Mouse (Mus musculus): ENCODE measurements around the gene Pik3c2a.

Pik3c2a gene

GRCm38 (mm10) chr7:116443004-116443696 is at the start of gene Pik3c2a:
Pik3c2a (minus strand) TSS chr7:116443449.
- peak; percentile 96 for DNase-seq

DNA sequence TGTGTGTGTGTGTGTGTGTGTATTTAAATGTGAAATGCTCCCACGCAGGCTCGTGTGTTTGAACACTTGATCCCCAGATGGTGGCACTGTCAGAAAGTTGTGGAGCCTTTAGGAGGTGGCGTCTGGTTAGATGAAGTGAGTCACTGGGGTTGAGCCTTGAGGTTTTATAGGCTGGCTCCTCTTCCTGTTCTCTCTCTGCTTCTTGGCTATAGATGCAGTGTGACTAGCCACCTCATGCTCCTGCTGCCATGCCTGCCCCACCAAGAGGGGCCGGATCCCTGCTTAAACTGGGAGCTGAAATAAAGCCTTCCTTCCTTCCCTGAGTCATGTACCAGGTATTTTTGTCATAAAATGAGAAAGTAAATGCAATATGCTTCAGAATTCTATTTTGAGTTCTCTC is 47.9 kb upstream of the Pik3c2a start:
- no peak for DNase-seq

- no peak for DNase-seq
Measured at GRCm38 (mm10) chr7:116485062-116485601, 41.9 kb upstream of the Pik3c2a start.

- no peak for DNase-seq
Measured at GRCm38 (mm10) chr7:116484213-116484612, 41.0 kb upstream of the Pik3c2a start.

GRCm38 (mm10) chr7:116483782-116484181 is 40.5 kb upstream of the Pik3c2a start:
- DNase-seq = no peak

GRCm38 (mm10) chr7:116483106-116483505 is 39.9 kb upstream of the Pik3c2a start:
- no peak for DNase-seq

- DNase-seq = no peak
Measured at GRCm38 (mm10) chr7:116476264-116476663, 33.0 kb upstream of the Pik3c2a start.

DNA sequence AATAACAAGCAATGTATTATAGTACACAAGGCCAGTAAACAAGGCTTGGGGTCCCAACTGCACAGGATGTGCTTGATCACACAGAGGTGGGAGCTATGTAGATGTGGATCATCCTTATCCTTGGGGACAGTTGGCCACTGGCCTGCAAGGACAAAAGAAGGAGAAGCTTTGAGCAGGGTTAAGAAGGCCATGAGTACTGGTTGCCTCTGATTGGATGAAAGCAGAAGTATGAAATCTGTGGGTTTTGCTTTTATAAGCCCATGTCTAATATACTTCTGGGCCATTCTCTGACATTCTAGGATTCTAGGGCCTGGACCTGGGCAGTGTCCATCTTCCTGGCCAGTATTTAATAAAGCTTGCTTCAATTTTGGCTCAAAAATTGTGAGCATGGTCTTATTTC is 32.6 kb upstream of the Pik3c2a start:
- DNase-seq = no peak

GRCm38 (mm10) chr7:116462114-116462513 is 18.9 kb upstream of the Pik3c2a start:
- no peak for DNase-seq

GRCm38 (mm10) chr7:116458985-116459441 is 15.8 kb upstream of the Pik3c2a start:
- DNase-seq = no peak

GRCm38 (mm10) chr7:116457391-116457790 is 14.1 kb upstream of the Pik3c2a start:
- no peak for DNase-seq

DNA sequence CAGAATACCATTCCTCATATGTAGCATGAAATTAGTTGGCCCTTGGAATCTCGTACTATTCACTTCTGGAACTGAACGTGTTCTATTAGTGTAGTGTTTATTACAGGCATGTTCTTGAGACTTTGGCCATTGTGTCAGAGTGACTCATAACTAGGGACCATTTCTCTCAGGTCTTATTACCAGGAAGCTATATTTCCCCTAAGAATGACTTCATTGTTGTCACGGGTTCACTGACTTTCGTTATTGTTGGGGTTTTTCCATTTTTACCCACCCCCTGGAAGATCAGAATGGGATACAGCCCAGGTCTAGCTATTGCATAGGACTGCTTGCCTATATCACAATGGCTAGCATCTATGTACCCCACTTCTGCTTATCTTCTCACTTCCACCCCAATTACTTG is 13.7 kb upstream of the Pik3c2a start:
- DNase-seq = no peak

- DNase-seq = no peak
Measured at GRCm38 (mm10) chr7:116446645-116447044, 3.4 kb upstream of the Pik3c2a start.

DNA sequence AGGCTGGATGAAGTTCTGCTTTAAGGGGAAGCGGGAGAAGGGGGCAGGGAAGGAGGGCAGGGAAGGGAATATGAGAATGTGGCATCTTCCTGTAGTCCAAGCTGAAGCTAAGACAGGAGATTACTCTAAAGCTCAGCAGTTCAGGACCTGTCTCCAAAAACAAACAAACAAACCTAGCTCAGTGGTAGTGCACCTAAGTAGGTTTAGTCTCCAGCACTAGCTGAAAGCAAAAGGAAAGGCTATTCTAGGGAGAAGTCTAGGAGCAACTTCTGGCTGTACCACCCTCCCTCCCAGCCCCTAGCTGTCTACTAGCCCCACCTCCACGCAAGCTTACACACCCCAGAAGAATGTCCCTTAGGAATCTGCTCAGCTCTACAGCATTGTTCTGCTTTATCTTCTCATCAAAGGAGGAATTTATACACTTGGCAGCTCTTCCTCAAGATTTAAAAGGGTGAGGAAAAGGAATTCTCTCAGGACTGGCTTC is 1.1 kb upstream of the Pik3c2a start:
- DNase-seq = peak; percentile 8

DNA sequence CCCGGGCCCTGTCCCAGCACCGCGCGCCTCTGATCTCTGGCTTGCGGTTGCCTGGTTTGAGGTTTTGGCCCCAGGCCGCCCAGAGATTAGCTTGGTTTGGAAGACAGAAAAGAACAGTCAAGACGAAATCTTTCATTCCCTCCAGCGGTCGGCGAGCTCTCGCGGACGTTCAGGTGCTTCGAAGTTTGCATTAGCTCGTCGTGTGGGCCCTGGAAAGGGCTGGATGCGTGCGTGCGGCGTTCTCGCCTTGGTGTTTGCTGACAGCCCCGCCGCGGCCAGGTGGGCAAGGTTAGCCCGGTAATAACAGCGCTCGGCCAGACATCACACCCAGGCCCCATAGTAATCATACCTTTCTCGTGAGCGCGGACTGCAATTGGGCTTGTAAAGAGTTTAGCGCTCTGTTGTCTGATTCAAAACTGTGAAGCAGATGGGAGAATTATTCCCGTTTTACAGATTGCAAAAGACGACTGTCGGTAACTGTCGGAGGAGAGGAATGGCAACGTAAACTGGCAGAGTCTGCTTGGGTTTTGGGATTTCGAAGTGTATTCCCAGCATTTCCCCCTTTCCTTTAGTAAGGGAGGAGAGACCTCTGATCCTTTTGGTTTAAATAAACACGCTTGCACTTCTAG is 562 bp upstream of the Pik3c2a start:
- no peak for DNase-seq

DNA sequence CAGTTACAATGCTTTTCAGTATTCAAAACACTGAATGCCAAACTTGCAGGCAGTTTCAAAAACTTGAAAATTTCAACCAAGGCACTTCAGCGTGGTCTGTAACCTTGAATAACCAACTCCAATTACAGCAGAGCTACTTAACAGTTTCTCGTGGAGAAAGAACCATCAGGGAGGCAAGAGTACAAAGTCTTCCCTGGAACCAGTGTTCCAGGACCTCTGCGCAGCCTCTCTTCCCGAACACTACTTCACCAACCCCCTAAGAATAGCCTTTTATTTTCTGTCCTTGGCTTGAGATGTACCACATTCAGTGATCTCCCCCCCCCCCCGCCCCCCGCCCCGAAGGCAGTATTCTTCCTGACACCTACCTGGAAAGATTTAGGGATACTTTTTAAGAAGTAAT is 1.0 kb downstream of the Pik3c2a start:
- DNase-seq = no peak

GRCm38 (mm10) chr7:116441346-116441745 is 1.9 kb downstream of the Pik3c2a start:
- DNase-seq = no peak

- DNase-seq = no peak
Measured at GRCm38 (mm10) chr7:116431661-116432060, 11.6 kb downstream of the Pik3c2a start.

GRCm38 (mm10) chr7:116430926-116431325 is 12.3 kb downstream of the Pik3c2a start:
- DNase-seq = no peak

DNA sequence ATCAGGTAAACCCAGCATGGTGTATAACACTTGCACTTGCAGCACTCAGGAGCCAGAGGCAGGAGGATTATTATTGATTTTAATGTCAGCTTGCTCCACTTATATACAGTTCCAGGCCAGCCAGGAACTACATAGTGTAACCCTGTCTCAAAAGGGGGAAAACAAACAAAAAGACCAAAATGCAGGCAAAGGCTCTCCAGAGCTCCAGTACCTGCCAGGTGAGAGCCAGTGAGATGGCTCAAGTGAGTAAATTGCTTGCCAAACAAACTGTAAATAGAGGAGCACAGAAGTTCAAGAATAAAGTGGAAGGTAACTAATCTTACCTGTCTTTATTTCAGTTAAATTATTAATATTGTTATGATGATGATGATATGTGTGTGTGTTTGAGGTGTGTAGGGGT is 16.0 kb downstream of the Pik3c2a start:
- no peak for DNase-seq

DNA sequence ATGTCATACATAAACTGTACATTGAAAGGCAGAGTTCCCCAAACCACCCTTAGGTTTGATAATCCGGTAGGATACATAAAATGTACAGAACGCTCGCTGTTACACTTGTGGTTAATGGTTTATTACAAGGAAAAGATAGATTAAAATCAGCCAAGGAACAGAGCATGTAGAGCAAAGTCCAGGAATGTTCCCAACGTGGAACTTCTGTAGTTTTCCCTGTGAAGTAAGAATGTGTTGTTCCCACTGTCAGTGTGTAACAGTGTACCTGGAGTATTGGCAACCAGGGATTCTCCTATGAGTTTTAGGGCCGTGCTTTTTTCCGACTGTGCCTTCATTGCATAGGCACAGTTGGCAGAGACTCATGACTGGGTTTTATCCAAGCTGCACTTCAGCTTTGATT is 17.5 kb downstream of the Pik3c2a start:
- DNase-seq = no peak

GRCm38 (mm10) chr7:116421081-116421480 is 22.2 kb downstream of the Pik3c2a start:
- no peak for DNase-seq

DNA sequence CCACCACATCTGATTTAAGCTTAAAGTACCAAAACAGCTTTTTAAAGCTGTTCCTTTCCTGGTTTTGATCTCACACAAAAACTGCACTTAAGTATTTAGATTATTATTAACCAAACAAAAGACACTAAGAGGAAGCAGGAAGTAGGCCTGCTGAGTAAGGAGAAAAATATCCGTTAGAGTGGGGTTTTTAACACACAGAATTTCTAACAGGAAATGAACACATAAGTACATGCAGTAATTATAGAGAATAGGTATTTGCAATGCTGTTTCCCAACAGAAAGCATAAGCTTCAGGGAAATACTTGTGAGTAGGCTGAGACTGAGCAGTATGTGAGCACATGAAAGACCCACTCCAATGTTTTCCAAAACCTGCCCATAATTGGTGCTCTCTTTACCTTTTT is 33.8 kb downstream of the Pik3c2a start:
- DNase-seq = no peak

GRCm38 (mm10) chr7:116392329-116392728 is 50.9 kb downstream of the Pik3c2a start:
- no peak for DNase-seq
